17 mouse cellular contexts compared by ENCODE assay signal in genomic region chr10:96330639-96331487, GRCm38 (mm10).
DNase-seq lines count a peak whose midpoint lies in the region; ATAC-seq and TF ChIP-seq lines count a peak whose summit lies in the region.
"Had no signal": no experiment of that assay in that cellular context is flagged by ENCODE, and none has a peak within 500 bp of the region (broad histone marks: within the 10 kb centered on the region; RNA-seq: fewer than 3 reads in every experiment).

No protein-coding gene starts in this region.

- no peaks in the 10 kb centered on the region for H3K36me3 ChIP-seq in kidney, embryonic 15.5 days
- H3K36me3 ChIP-seq in kidney, adult 2 months (ENCODE audit: control insufficient read depth, insufficient read depth, low read length): no peaks in the 10 kb centered on the region
- no peaks in the 10 kb centered on the region for H3K36me3 ChIP-seq in limb, embryonic 10.5 days
- no peaks in the 10 kb centered on the region for H3K36me3 ChIP-seq in stomach, postnatal 0 days (ENCODE audit: control insufficient read depth, insufficient read depth, low read length)
- H3K36me3 ChIP-seq: embryonic facial prominence, embryonic 15.5 days; forebrain, embryonic 10.5 days; G1E; hindbrain, embryonic 12.5 days; liver, embryonic 13.5 days; neural tube, embryonic 15.5 days had no signal

- ATAC-seq in kidney, embryonic 15.5 days (replicated peaks; ENCODE audit: low FRiP score): peak; percentile 63
- no peak for ATAC-seq in stomach, postnatal 0 days (ENCODE audit: low FRiP score, low TSS enrichment)

- TF ChIP-seq EP300 in stomach, postnatal 0 days (optimal IDR thresholded peaks at IDR 0.05): no peak

- DNase-seq in kidney, adult 2 months: no peak
- peak; percentile 63 to 75 for DNase-seq in spleen, postnatal 36 days (ENCODE audit: low spot score in 2 of 2)
- DNase-seq in spleen, postnatal 14 days (ENCODE audit: low spot score in 2 of 2): no peak
- no peak for DNase-seq in limb, embryonic 10.5 days (ENCODE audit: low spot score)
- DNase-seq in stomach, postnatal 0 days (ENCODE audit: low spot score): no peak
- no peak for DNase-seq in MN1 (ENCODE audit: low spot score)
- DNase-seq in spleen, postnatal 10 days (ENCODE audit: low spot score in 2 of 2): no peak
- DNase-seq: cerebellum, postnatal 10 days; embryo, embryonic 11 days; layer of hippocampus, postnatal 36 days; liver, embryonic 13.5 days had no signal

- no peak overlapping the region for H3K9ac ChIP-seq in kidney, embryonic 15.5 days
- H3K9ac ChIP-seq in stomach, postnatal 0 days (ENCODE audit: low read length): no peak overlapping the region
- H3K9ac ChIP-seq: embryonic facial prominence, embryonic 15.5 days; hindbrain, embryonic 12.5 days; liver, embryonic 13.5 days; neural tube, embryonic 15.5 days had no signal

- H3K4me1 ChIP-seq in kidney, embryonic 15.5 days: peaks cover 13% of the 10 kb centered on the region
- peaks cover 5% of the 10 kb centered on the region; the same call in 1 of the 2 replicates for H3K4me1 ChIP-seq in kidney, adult 2 months (ENCODE audit: control insufficient read depth, insufficient read depth, low read length)
- H3K4me1 ChIP-seq in limb, embryonic 10.5 days: peaks cover 20% of the 10 kb centered on the region
- no peaks in the 10 kb centered on the region for H3K4me1 ChIP-seq in stomach, postnatal 0 days (replicated peaks; ENCODE audit: control insufficient read depth, insufficient read depth)
- H3K4me1 ChIP-seq: embryonic facial prominence, embryonic 15.5 days; liver, embryonic 13.5 days; neural tube, embryonic 15.5 days had no signal

- no peak overlapping the region for H3K4me2 ChIP-seq in kidney, embryonic 15.5 days
- no peak overlapping the region for H3K4me2 ChIP-seq in stomach, postnatal 0 days (replicated peaks; ENCODE audit: low read depth)
- H3K4me2 ChIP-seq: embryonic facial prominence, embryonic 15.5 days; hindbrain, embryonic 12.5 days; liver, embryonic 13.5 days; neural tube, embryonic 15.5 days had no signal

- WGBS in kidney, embryonic 15.5 days: 47% methylated on average over 6 of the region's 6 CpGs
- 51% methylated on average over 6 of the region's 6 CpGs for WGBS in kidney, adult 2 months
- 80% methylated on average over 6 of the region's 6 CpGs for WGBS in limb, embryonic 10.5 days
- 66% methylated on average over 6 of the region's 6 CpGs for WGBS in stomach, postnatal 0 days

- no peaks in the 10 kb centered on the region for H3K9me3 ChIP-seq in kidney, embryonic 15.5 days (replicated peaks)
- no peaks in the 10 kb centered on the region for H3K9me3 ChIP-seq in limb, embryonic 10.5 days (replicated peaks)
- no peaks in the 10 kb centered on the region for H3K9me3 ChIP-seq in stomach, postnatal 0 days (ENCODE audit: control insufficient read depth, low read length)
- H3K9me3 ChIP-seq: embryonic facial prominence, embryonic 15.5 days; forebrain, embryonic 10.5 days; hindbrain, embryonic 12.5 days; liver, embryonic 13.5 days; neural tube, embryonic 15.5 days had no signal

- H3K27ac ChIP-seq in kidney, embryonic 15.5 days: 0 out of 2 replicates have a peak overlapping the region, but pooled peaks have one; percentile 1
- no peak overlapping the region for H3K27ac ChIP-seq in kidney, adult 2 months (ENCODE audit: insufficient read depth, low read depth, low read length)
- peak overlapping the region; percentile 36; the same call in 1 of the 2 replicates for H3K27ac ChIP-seq in limb, embryonic 10.5 days
- no peak overlapping the region for H3K27ac ChIP-seq in stomach, postnatal 0 days (replicated peaks)
- H3K27ac ChIP-seq: embryonic facial prominence, embryonic 15.5 days; forebrain, embryonic 10.5 days; hindbrain, embryonic 12.5 days; liver, embryonic 13.5 days; neural tube, embryonic 15.5 days had no signal

- no peak overlapping the region for H3K4me3 ChIP-seq in kidney, embryonic 15.5 days (replicated peaks)
- no peak overlapping the region for H3K4me3 ChIP-seq in kidney, adult 2 months (ENCODE audit: insufficient read depth, low read depth, low read length)
- no peak overlapping the region for H3K4me3 ChIP-seq in limb, embryonic 10.5 days
- no peak overlapping the region for H3K4me3 ChIP-seq in stomach, postnatal 0 days (ENCODE audit: low read depth, low read length)
- H3K4me3 ChIP-seq: embryonic facial prominence, embryonic 15.5 days; forebrain, embryonic 10.5 days; hindbrain, embryonic 12.5 days; liver, embryonic 13.5 days; neural tube, embryonic 15.5 days had no signal

- TF ChIP-seq CTCF in kidney, adult 2 months (conservative IDR thresholded peaks at IDR 0.05; ENCODE audit: insufficient read depth, insufficient read length, low read depth, low read length): no peak
- TF ChIP-seq CTCF in stomach, postnatal 0 days (IDR thresholded peaks at IDR 0.05; ENCODE audit: low read depth): no peak

- no peaks in the 10 kb centered on the region for H3K27me3 ChIP-seq in kidney, embryonic 15.5 days
- H3K27me3 ChIP-seq in kidney, adult 2 months (replicated peaks; ENCODE audit: control insufficient read depth, insufficient read depth, low read length): no peaks in the 10 kb centered on the region
- no peaks in the 10 kb centered on the region for H3K27me3 ChIP-seq in limb, embryonic 10.5 days (ENCODE audit: low read depth, poor library complexity, severe bottlenecking)
- no peaks in the 10 kb centered on the region for H3K27me3 ChIP-seq in stomach, postnatal 0 days (ENCODE audit: control insufficient read depth, insufficient read depth, low read length)
- H3K27me3 ChIP-seq: embryonic facial prominence, embryonic 15.5 days; hindbrain, embryonic 12.5 days; liver, embryonic 13.5 days; neural tube, embryonic 15.5 days had no signal

- TF ChIP-seq POLR2A in kidney, adult 2 months (IDR thresholded peaks at IDR 0.05; ENCODE audit: low read depth, low read length): no peak

Comparison
In these comparisons a context has a peak if more than half of its experiments do, and no peak if none do; other contexts are left out.
1. H3K27ac ChIP-seq: peak in kidney, embryonic 15.5 days (single experiment) and limb, embryonic 10.5 days (single experiment); none in kidney, adult 2 months (single experiment) and stomach, postnatal 0 days (single experiment).
2. DNase-seq: peak in spleen, postnatal 36 days (2 of 2); none in kidney, adult 2 months (single experiment), spleen, postnatal 14 days (0 of 2), limb, embryonic 10.5 days (single experiment), stomach, postnatal 0 days (single experiment), MN1 (single experiment) and spleen, postnatal 10 days (0 of 2).